Mouse (Mus musculus) bone marrow macrophage, adult 2 months (primary cell): ENCODE results near the gene Prrx1. TPM values are rescaled to one million over a fixed set of nuclear protein-coding genes. Genes with fewer than 3 reads are reported as not detected.

ENCODE experiments used
- H3K27ac ChIP-seq: 2 replicates; pipeline ENCODE4 v1.5.1; 2012; ENCODE audit warnings: low read depth, low read length; ENCODE audit not compliant: insufficient read depth
- H3K4me1 ChIP-seq: 2 replicates; pipeline ENCODE4 v1.6.1; 2012; ENCODE audit warnings: low read length; ENCODE audit not compliant: control insufficient read depth, insufficient read depth
- H3K4me3 ChIP-seq: 2 replicates; pipeline ENCODE4 v1.5.1; 2012; ENCODE audit warnings: mild to moderate bottlenecking, low read length, moderate library complexity; ENCODE audit not compliant: insufficient read depth
- CTCF ChIP-seq: IDR thresholded peaks from 2 replicates; pipeline ENCODE4 v1.5.1; 2012; ENCODE audit warnings: low read depth, mild to moderate bottlenecking, low read length, moderate library complexity
- POLR2A ChIP-seq: IDR thresholded peaks from 2 replicates; pipeline ENCODE4 v1.6.1; 2012; ENCODE audit warnings: mild to moderate bottlenecking, low read depth, low read length, borderline replicate concordance
- polyA plus RNA-seq: library from polyadenylated mRNA; stranded (reverse); fragments of >200 nt; gene quantifications from 2 replicates; pipeline ENCODE4 v1.2.4, GENCODE M21; 2012; ENCODE audit not compliant: missing spikeins, insufficient read depth, insufficient read length

Gene Prrx1
- polyA plus RNA-seq, 1 experiment, result 1.7 TPM

DNA sequence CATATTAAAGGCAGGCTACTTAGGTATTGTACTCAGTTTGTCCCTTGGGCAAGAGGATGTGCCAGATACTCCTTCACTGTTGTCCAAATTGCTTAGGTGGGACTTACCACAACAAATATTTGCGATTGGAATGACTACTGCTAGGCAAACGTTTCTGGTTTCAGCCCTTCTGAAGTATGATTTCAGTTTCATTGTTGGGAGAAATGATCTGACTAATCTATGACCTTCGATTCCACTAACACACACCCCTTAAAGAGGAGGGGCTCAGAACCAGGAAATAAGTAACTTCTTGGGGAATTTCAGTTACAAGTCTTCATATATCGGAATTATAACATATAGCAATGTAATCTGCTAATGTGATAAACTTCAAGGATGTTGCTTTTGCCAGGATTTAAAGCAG lies 20.4 kb downstream of the Prrx1 start:
- no peak overlapping the region for H3K4me3 ChIP-seq
- H3K4me1 ChIP-seq, result no peaks in the 10 kb centered on the region
- H3K27ac ChIP-seq, result no peak overlapping the region
- no peak for TF ChIP-seq POLR2A
- no peak for TF ChIP-seq CTCF

DNA sequence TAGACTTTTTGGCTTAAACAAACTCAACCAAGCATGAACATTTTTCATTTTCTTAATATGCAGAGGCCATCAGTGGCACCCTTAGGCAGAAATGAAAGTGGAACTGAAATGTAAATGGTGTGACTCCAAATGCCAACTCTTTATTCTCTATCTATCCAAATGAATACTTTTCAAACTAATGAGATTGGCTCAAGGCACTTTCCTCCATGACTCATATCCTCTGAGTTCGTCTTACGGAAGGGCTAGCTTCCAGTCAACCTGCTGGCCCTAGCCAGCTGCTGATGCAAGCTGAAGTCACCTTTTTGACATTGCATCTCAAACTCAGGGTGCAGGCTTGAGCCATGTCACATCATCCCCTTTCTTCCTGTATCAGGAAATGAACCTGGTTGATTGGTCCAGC lies 21.6 kb downstream of the Prrx1 start:
- no peak for TF ChIP-seq POLR2A
- TF ChIP-seq CTCF, result no peak
- H3K4me1 ChIP-seq, result no peaks in the 10 kb centered on the region
- H3K4me3 ChIP-seq, result no peak overlapping the region
- no peak overlapping the region for H3K27ac ChIP-seq

DNA sequence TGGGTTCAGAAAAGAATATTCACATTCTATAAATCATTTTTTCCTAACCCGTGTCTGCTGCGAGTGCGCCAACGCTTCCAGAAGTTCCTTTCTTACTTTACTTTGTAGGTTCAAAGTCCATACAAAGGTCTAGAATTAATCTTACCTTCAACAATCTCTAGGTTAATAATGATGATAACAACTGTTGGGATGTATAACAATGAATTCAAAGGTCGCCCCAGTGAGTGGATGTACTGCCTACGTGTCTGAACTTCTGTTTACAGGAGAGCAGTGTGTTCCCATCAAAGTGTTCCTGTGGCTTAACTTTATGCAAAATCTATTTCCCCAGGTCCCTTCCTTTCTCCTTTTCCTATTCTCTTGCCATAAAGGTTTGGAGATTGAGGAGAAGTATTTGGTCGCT lies 24.4 kb downstream of the Prrx1 start:
- H3K4me1 ChIP-seq, result 0 out of 2 replicates have a peak, but pooled peaks cover 4% of the 10 kb centered on the region
- no peak for TF ChIP-seq POLR2A
- no peak for TF ChIP-seq CTCF
- H3K27ac ChIP-seq, result no peak overlapping the region
- H3K4me3 ChIP-seq, result no peak overlapping the region

DNA sequence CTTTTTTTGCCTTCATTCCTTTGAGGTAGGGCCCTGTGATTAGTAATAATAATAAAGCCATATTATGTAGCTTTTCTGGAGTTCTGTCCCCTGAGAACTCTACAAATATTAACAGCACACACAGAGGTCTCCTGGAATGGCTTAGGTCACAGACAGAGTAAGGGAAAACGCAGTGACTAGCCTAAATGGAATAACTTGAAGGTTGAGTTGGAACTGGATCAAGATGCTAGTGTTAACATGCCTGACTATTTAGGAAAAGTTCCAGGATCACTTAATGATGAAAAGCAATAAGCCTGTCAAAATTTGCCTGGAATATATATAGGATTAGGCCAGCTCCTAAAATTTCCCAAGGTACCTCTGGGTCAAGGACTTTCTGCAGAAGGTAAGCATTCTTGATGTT lies 28.0 kb downstream of the Prrx1 start:
- Histone ChIP-seq H3K4me1 (peaks cover 8% of the 10 kb centered on the region; the same call in 1 of the 2 replicates), H3K27ac (no peak overlapping the region), H3K4me3 (no peak overlapping the region)
- TF ChIP-seq POLR2A (no peak), CTCF (no peak)

DNA sequence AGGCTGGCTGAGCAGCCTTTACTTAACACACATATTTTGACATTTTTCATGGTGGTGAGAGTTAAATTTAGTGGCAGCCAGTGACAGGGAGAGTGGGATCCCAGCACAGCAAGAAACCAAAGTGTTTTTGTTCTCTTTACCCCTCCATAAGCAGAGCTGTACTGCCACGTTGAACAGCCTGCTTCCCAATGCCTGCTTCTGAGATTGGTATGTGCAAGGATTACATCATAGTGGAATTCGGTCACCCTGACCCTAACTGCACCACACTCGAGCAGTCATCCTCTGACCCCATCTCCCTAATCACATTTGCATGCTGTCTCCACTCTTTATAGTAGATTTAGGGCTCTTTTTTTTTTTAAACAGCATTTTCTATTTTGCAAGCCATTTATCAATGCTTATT lies 28.4 kb downstream of the Prrx1 start:
- TF ChIP-seq CTCF, result no peak
- no peak for TF ChIP-seq POLR2A
- Histone ChIP-seq H3K4me1 (peaks cover 8% of the 10 kb centered on the region; the same call in 1 of the 2 replicates), H3K4me3 (no peak overlapping the region), H3K27ac (no peak overlapping the region)

DNA sequence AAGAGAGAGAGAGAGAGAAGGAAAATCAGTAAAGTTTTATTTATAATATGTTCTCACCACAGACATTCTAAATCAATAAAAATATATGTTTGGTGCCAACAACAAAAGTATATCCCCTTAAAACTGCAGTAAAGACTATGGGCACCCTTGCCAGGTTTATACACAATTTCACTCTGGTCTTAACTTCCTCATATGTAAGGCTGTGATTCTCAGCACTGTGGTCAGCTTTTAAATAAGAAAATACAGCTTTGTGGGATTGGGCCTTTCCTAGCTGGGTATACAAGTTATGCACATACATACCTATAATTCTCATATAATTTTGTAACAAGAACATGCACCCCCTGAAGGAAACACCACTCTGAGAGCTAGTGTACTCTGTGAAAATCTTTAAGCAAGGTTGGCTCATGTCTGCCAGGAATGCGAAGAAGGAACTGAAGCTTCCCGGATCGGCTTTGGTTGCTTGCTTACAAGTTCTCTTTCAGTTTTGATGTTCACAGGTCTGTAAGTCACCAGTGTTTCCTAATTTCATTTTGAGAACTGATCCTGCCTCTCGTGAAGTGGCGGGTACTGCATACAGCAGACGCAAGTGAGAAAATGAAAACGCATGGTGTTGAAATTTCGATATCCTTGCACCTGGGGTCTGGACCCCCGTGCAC lies 29.4 kb downstream of the Prrx1 start:
- H3K4me1 ChIP-seq, result peaks cover 8% of the 10 kb centered on the region; the same call in 1 of the 2 replicates
- peak overlapping the region; percentile 45 for H3K4me3 ChIP-seq
- 0 out of 2 replicates have a peak overlapping the region, but pooled peaks have one; percentile 12 for H3K27ac ChIP-seq
- no peak for TF ChIP-seq POLR2A
- TF ChIP-seq CTCF, result no peak

DNA sequence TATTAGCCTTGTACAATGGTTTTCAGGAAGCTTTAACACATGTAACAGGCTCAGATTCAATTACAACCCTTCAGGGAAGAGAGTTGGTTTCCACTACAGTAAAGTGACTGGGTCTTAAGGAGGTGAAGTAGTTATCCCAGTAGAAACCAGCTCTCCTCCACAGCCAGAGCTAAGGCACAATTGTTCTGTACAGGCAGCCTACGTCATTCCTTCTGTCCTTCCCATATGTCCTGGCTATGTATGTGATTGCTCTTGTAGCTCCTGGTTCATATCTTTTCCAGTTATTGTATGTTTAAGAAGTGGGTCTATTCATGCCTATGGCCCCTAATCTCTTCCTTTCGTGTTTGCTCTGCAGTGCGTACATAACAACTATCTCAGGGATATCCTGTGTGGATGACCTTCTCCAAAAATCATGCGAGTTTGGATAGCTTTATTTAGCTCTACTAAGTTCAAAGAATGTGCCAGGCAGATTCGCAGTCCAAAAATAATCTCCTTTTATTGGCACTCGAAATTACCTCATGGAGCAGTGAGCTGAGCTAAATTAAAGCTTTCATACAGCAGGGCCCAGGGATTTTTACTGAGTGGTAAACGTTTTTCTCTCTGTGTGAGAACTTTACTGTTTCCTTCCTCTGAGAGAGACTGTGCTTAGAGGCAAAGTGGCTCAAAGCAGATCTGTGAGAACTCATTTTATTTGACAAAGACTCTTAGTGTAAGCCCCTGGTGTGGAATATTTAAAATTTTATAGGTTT lies 31.9 kb downstream of the Prrx1 start:
- H3K27ac ChIP-seq, result no peak overlapping the region
- peaks cover 8% of the 10 kb centered on the region; the same call in 1 of the 2 replicates for H3K4me1 ChIP-seq
- no peak overlapping the region for H3K4me3 ChIP-seq
- no peak for TF ChIP-seq CTCF
- TF ChIP-seq POLR2A, result no peak

DNA sequence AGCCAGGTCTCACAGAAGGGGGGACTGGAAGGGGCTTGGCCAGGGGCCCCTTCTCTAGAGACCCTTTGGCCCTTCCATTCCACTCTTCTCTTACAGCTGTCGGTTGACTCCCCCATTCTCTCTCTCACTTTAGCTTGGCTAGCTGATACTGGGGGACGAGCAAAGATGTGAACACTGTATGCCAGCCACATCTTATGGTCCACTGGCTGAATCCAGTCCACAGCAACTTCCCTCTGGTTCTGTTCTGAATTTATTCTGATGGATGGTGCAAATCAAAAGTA lies 32.7 kb downstream of the Prrx1 start:
- H3K4me3 ChIP-seq, result no peak overlapping the region
- H3K27ac ChIP-seq, result no peak overlapping the region
- peaks cover 8% of the 10 kb centered on the region; the same call in 1 of the 2 replicates for H3K4me1 ChIP-seq
- TF ChIP-seq CTCF (no peak), POLR2A (no peak)

DNA sequence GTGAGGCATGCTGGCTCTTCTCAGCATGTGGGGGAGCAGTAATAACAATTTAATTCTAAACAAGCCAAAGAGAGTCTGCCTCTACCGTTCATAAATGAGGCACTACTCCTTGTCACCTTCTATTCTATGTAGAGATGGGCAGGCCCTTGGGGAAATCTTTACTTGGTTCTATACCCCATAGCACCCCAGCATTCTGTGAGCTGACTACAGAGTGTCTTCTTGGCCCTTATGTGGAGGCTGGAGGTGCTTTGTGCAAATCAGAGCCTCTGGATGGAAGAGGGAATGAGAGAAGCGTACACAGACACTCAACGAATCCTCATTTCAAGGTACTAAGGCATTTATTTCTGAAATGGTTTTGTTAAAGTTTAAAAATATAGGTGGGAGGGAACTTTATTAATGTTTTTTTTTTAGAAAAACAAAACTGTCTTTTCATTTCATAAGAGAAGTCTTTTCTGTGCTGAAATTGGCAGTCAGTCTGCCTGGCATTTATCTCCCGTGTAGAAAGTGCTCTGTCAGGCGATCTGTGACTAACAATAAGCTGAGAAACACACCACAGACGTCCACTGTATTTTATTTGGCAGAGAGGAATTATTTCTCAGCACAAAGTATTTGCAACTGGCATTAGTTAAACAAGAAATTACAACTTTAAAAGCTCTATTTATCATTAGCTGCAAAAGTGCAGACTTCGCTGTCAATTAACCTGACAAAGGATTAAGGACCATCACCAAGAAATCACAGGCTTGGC lies 33.2 kb downstream of the Prrx1 start:
- Histone ChIP-seq H3K27ac (no peak overlapping the region), H3K4me1 (peaks cover 8% of the 10 kb centered on the region; the same call in 1 of the 2 replicates), H3K4me3 (no peak overlapping the region)
- TF ChIP-seq CTCF, result no peak
- no peak for TF ChIP-seq POLR2A

DNA sequence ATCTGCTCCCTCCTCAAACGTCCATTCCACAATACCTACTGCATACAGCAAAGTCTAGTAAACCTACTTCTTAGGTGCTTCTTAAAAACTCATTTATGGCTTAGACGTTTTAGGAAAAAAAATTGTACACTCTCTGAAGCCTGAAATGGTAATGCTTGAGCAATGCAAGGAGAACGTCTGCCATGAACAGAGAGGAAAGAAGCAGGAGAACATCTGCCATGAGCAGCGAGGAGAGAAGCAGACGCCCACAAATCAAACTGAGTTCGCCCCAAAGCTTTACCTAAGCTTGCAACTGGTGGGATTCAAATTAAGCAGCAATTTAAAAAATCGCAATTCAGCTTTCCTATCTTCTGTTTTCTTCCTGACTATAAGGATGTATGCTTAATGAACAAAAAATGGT lies 36.4 kb downstream of the Prrx1 start:
- Histone ChIP-seq H3K4me1 (no peaks in the 10 kb centered on the region), H3K27ac (no peak overlapping the region), H3K4me3 (no peak overlapping the region)
- no peak for TF ChIP-seq CTCF
- no peak for TF ChIP-seq POLR2A

DNA sequence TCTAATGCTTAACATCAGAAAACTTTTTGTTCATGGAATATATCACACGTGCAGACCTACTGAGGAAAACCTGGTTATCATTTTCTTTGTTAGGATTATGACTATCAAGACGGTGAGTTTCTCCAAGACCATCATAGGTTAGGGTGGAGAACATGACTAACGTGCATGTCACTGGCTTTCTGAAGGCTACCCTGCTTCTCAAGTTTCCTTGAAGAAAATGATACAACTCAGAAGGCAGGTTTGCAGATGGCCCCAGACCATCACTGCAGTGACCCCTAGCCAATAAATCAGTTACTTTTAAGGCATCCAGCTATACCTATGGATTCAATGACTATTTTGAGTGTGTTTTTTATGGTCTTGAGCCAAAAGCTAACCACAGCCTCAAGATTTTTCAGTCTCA lies 38.6 kb downstream of the Prrx1 start:
- Histone ChIP-seq H3K4me1 (no peaks in the 10 kb centered on the region), H3K4me3 (no peak overlapping the region), H3K27ac (no peak overlapping the region)
- TF ChIP-seq CTCF, result no peak
- TF ChIP-seq POLR2A, result no peak
